Mouse (Mus musculus) forebrain, embryonic 14.5 days (tissue): ENCODE results near the gene Rps27. TPM values are rescaled to one million over a fixed set of nuclear protein-coding genes. Genes with fewer than 3 reads are reported as not detected.

Source experiments
- ATAC-seq: fragments of 200-750 bp; cut with Nextera tagmentation; 2 replicates; pipeline ENCODE4 v1.8.0; 2017; ENCODE audit warnings: mild to moderate bottlenecking, moderate library complexity
- DNase-seq: peaks from one replicate; pipeline ENCODE4 v3.0.0-alpha.2; 2015; ENCODE audit warnings: low spot score
- H3K27ac ChIP-seq: fragments of 300-500 bp; sonication (generic); 2 replicates; pipeline ENCODE4 v1.5.1; 2014; ENCODE audit warnings: low read depth, mild to moderate bottlenecking, control low read depth, low read length, moderate library complexity
- H3K27me3 ChIP-seq: fragments of 300-500 bp; sonication (generic); replicated peaks from 2 replicates; pipeline ENCODE4 v1.6.1; 2014; ENCODE audit warnings: low read length, control low read depth, mixed read lengths; ENCODE audit not compliant: control insufficient read depth, insufficient read depth
- H3K36me3 ChIP-seq: fragments of 300-500 bp; sonication (generic); 2 replicates; pipeline ENCODE4 v1.6.1; 2014; ENCODE audit warnings: low read length, control low read depth; ENCODE audit not compliant: control insufficient read depth, insufficient read depth
- H3K4me1 ChIP-seq: fragments of 300-500 bp; sonication (generic); 2 replicates; pipeline ENCODE4 v1.6.1; 2014; ENCODE audit warnings: antibody characterized with exemption, low read length, control low read depth; ENCODE audit not compliant: control insufficient read depth, insufficient read depth
- H3K4me2 ChIP-seq: fragments of 300-500 bp; sonication (generic); 2 replicates; pipeline ENCODE4 v1.6.1; 2014; ENCODE audit warnings: mild to moderate bottlenecking, control low read depth, low read length
- H3K4me3 ChIP-seq: fragments of 300-500 bp; sonication (generic); 2 replicates; pipeline ENCODE4 v1.5.1; 2014; ENCODE audit warnings: low read depth, low read length, control low read depth
- H3K9ac ChIP-seq: fragments of 300-500 bp; sonication (generic); 2 replicates; pipeline ENCODE4 v1.6.1; 2014; ENCODE audit warnings: mild to moderate bottlenecking, low read length, control low read depth, moderate library complexity
- H3K9me3 ChIP-seq: fragments of 300-500 bp; sonication (generic); replicated peaks from 2 replicates; pipeline ENCODE4 v1.6.1; 2016; ENCODE audit warnings: low read length, control low read depth, mixed read lengths; ENCODE audit not compliant: control insufficient read depth
- WGBS: fragments of 180-500 bp; shearing (Covaris S2); extraction: QIAGEN DNeasy Blood & Tissue Kit; methylation state at CpG from one replicate; pipeline ENCODE4 v1.1.7; 2014; 5-methylcytosine and 5-hydroxymethylcytosine counted together
- polyA plus RNA-seq: library from polyadenylated mRNA; unstranded; fragments of >200 nt; fragmentation: Nextera tagmentation; extraction: Ambion mirVana; gene quantifications from 2 replicates; pipeline ENCODE4 v1.2.1, GENCODE M21; 2014

Rps27 gene
- polyA plus RNA-seq, 1 experiment from 2014 or later: 1,622 TPM

DNA sequence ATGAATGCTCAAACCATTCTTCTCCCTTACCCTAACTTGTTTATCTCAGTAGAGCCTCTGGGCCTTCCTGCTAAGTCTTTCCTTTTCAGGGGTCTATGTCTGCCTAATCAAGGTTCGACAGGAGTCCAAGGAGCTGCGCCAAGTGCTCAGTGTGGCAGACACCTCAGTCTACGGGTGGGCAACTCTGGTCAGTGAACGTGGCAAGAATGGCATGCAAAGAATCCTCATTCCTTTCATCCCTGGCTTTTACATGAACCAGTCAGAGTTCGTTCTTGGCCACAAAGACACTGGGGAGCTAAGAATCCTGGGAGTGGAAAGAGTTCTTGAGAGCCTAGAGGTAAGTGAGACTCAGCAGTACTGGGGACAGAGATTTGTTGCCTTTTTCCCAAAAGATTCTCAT lies 9.8 kb downstream of the Rps27 start:
- no peaks in the 10 kb centered on the region for H3K9me3 ChIP-seq
- H3K4me2 ChIP-seq: no peak overlapping the region
- no peaks in the 10 kb centered on the region for H3K27me3 ChIP-seq
- DNase-seq (no peak), ATAC-seq (no peak)
- peaks cover 14% of the 10 kb centered on the region for H3K36me3 ChIP-seq
- WGBS: 76% methylated on average over 5 of the region's 5 CpGs
- H3K4me1 ChIP-seq: no peaks in the 10 kb centered on the region
- H3K27ac ChIP-seq: no peak overlapping the region
- H3K9ac ChIP-seq: no peak overlapping the region
- H3K4me3 ChIP-seq: no peak overlapping the region

DNA sequence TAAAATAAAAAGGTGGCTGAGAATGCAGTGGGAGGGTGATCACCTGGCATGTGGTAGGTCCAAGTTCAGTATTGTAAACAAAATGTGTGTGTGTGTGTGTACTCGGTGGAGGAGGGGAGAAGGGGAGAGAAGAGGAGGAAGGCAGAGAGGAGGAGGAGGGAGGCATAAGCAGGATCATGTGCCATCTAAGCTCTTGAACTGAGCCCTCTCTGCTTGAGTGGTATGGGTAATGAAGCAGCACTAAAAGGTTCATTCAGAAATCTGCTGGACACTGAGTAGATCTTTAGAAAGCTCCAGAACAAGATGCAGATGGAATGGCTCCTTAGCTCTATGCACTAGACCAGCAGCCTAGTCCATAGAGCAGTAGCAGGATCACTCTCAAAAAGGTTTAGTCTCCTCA lies 10.6 kb downstream of the Rps27 start:
- DNase-seq (no peak), ATAC-seq (no peak)
- Histone ChIP-seq H3K4me3 (no peak overlapping the region), H3K36me3 (peaks cover 7% of the 10 kb centered on the region), H3K4me1 (no peaks in the 10 kb centered on the region), H3K9me3 (no peaks in the 10 kb centered on the region), H3K27ac (no peak overlapping the region), H3K4me2 (no peak overlapping the region), H3K27me3 (no peaks in the 10 kb centered on the region), H3K9ac (no peak overlapping the region)
- WGBS: 26% methylated on average over 1 of the region's 1 CpGs

DNA sequence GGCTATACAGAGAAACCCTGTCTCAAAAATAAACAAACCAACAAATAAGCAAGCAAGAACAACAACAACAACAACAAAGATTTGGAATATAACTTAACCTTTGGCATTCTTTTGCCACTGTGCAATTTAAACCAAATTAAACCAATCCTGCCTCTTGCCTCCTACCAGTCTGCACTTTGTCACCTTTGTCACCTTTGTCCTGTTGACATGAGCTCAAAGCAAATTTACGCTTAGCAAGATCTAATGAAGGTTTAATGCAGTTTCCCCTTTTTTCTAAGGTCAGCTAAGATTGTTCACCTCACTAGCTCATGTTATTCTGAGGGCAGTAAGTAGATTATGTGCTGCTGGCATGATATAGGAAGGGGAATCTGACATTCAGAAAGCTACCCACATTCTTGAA lies 15.9 kb downstream of the Rps27 start:
- no peak overlapping the region for H3K9ac ChIP-seq
- no peak overlapping the region for H3K4me2 ChIP-seq
- H3K4me1 ChIP-seq: 0 out of 2 replicates have a peak, but pooled peaks cover 3% of the 10 kb centered on the region
- no peak overlapping the region for H3K4me3 ChIP-seq
- WGBS: 86% methylated on average over 1 of the region's 1 CpGs
- H3K27ac ChIP-seq: no peak overlapping the region
- ATAC-seq (no peak), DNase-seq (no peak)
- H3K36me3 ChIP-seq: no peaks in the 10 kb centered on the region
- no peaks in the 10 kb centered on the region for H3K27me3 ChIP-seq
- no peaks in the 10 kb centered on the region for H3K9me3 ChIP-seq

DNA sequence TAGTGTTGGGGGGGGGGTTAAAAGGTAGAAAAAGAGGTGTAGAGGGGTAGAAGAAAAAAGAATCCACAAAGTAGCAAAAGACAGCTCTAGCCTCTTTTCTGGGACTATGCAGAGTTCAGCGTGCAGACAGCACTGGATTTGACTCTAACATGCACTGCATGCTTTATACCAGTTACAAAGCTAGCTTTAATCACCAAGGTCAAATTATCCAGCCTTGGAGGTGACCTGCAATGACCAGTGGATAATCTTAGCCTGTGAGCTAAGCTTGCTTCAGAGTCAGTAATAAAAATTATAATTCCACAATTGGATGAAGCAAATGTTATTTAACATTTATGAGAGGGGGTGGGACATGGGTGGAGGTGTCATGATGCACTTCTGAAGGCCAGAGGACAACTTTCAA lies 17.8 kb downstream of the Rps27 start:
- no peak overlapping the region for H3K9ac ChIP-seq
- H3K9me3 ChIP-seq: no peaks in the 10 kb centered on the region
- 69% methylated on average over 1 of the region's 1 CpGs for WGBS

DNA sequence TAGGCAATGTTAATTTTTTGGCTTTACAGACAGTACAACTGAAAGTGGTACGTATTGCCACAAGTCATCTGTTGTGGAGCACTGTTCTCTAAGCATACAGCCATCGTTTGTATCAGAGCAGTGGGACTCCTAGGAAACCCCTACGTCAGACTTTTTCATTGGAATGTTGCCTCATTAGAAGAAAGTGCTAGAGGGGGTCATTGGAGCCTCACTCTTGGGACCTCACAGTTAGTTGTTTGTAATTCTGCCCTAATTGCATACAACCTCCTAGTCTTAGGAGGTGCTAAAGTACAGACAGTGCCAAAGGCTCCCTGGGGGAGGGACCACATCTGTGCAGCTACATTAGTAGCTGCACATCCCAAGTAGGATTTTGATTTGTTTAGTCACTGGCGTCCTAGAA lies 18.7 kb downstream of the Rps27 start:
- WGBS: 14% methylated on average over 4 of the region's 4 CpGs
- Histone ChIP-seq H3K9ac (no peak overlapping the region), H3K27ac (no peak overlapping the region), H3K4me3 (no peak overlapping the region), H3K27me3 (no peaks in the 10 kb centered on the region), H3K9me3 (no peaks in the 10 kb centered on the region), H3K4me2 (no peak overlapping the region), H3K4me1 (0 out of 2 replicates have a peak, but pooled peaks cover 3% of the 10 kb centered on the region), H3K36me3 (no peaks in the 10 kb centered on the region)
- no peak for ATAC-seq
- peak; percentile 10 for DNase-seq

More for the DNA sequence above, 17.8 kb downstream of the Rps27 start:
- Histone ChIP-seq H3K36me3 (no peaks in the 10 kb centered on the region), H3K4me1 (0 out of 2 replicates have a peak, but pooled peaks cover 3% of the 10 kb centered on the region), H3K27me3 (no peaks in the 10 kb centered on the region), H3K4me3 (no peak overlapping the region), H3K4me2 (no peak overlapping the region), H3K27ac (no peak overlapping the region)
- DNase-seq: no peak
- ATAC-seq: no peak

DNA sequence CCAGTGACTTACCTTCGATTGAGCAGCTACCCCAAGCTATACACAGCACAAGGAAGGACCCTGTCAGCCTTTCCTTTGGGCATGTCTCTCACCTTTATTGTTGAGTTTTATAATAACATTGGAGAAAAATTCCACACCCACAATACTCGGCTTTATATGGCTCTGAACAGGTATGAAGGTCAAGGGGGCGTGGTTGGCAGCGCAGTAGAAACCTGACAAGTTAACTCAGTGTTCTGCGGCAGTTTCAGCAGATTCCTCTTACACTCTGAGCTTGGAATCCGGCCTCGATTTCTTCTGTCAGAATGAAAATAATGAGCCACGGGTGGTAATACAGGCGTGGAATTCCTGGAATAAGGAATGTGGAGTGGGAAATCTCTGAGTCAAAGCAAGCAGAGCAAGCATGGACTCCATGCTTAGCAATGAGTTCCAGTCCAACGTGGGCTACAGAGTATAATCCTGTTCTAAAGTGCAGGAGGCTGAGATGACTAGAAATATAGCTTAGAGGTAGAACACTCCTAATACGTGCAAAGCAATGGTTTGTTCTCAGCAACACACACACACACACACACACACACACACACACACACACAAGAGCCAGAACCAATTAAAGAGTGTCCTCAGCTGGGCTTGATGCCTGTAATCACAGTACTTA lies 22.5 kb downstream of the Rps27 start:
- DNase-seq: no peak
- no peak overlapping the region for H3K9ac ChIP-seq
- no peaks in the 10 kb centered on the region for H3K27me3 ChIP-seq
- 81% methylated on average over 11 of the region's 11 CpGs for WGBS
- no peaks in the 10 kb centered on the region for H3K9me3 ChIP-seq
- H3K36me3 ChIP-seq: no peaks in the 10 kb centered on the region
- 0 out of 2 replicates have a peak, but pooled peaks cover 3% of the 10 kb centered on the region for H3K4me1 ChIP-seq
- H3K27ac ChIP-seq: no peak overlapping the region
- ATAC-seq: no peak
- no peak overlapping the region for H3K4me2 ChIP-seq
- no peak overlapping the region for H3K4me3 ChIP-seq

DNA sequence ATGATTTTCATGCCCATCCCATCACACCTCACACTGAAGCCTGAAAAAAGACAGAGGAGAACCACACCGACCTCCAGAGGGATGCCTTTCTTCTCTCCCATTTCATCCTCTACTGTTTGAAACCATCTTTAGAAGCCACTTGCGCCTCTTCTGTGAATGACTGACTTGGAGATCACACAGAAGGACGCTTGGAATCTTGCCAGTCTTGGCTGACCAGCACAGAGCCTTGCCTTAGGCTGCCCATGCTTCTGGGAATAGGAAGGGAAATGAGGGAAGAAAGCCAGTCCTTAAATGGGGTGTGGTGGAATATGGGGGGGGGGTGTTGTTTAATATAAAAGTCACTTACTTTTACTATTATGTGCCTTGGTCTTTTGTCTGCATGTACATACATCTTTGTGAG lies 29.9 kb downstream of the Rps27 start:
- Histone ChIP-seq H3K27ac (no peak overlapping the region), H3K9me3 (no peaks in the 10 kb centered on the region), H3K9ac (no peak overlapping the region), H3K36me3 (no peaks in the 10 kb centered on the region), H3K4me3 (no peak overlapping the region), H3K27me3 (no peaks in the 10 kb centered on the region), H3K4me1 (no peaks in the 10 kb centered on the region), H3K4me2 (no peak overlapping the region)
- no peak for DNase-seq
- ATAC-seq: no peak
- WGBS: 79% methylated on average over 3 of the region's 3 CpGs

- ATAC-seq: no peak
- WGBS: 79% methylated on average over 3 of the region's 3 CpGs
- H3K27ac ChIP-seq: no peak overlapping the region
These were observed 33.9 kb downstream of the Rps27 start for GRCm38 (mm10) chr3:90179566-90179965.

More at GRCm38 (mm10) chr3:90179566-90179965, 33.9 kb downstream of the Rps27 start:
- DNase-seq: no peak
- H3K9me3 ChIP-seq: no peaks in the 10 kb centered on the region
- no peak overlapping the region for H3K4me2 ChIP-seq
- H3K4me1 ChIP-seq: no peaks in the 10 kb centered on the region
- no peak overlapping the region for H3K4me3 ChIP-seq
- H3K9ac ChIP-seq: no peak overlapping the region
- no peaks in the 10 kb centered on the region for H3K27me3 ChIP-seq
- H3K36me3 ChIP-seq: no peaks in the 10 kb centered on the region
